Mouse (Mus musculus): ENCODE measurements at regions not wholly inside any gene's neighbourhood (a gene's known extent, or its start where the extent isn't known, plus 50 kb on each side); places are given as distances from the start of the nearest gene placed in this dataset.
"Not testable (repeated sequence)": the region's sequence is repeated elsewhere in the genome, so short reads cannot be mapped to it uniquely, and the experiment has no call there.

DNA sequence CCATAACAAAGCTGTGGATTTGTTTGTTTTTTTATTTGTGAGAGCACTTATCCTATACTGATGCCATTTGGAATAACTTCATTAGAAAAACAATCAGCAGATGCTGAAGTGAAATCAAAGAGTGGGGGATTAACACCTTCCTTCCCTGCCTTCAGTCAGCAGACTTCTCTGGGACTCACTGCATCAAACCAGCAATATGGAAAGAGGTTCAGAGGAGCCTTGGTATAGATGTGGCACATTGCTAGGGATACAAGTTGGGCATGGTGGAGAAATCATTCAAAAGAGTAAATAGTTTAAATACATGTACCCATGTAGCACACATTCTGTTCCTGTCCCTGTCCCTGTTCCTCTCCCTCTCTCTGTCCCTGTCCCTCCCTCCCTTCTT lies 364.0 kb upstream of the Rgs18 start:
- H3K36me3 ChIP-seq (replicated peaks): no peaks in the 10 kb centered on the region
- no peak overlapping the region for H3K9ac ChIP-seq
- no peak overlapping the region for H3K27ac ChIP-seq
- no peaks in the 10 kb centered on the region for H3K27me3 ChIP-seq
- H3K4me1 ChIP-seq: no peaks in the 10 kb centered on the region
- no peaks in the 10 kb centered on the region for H3K9me3 ChIP-seq
- H3K4me2 ChIP-seq: no peak overlapping the region
- H3K4me3 ChIP-seq (replicated peaks): no peak overlapping the region
- no peak for ATAC-seq (ENCODE audit: low FRiP score)

DNA sequence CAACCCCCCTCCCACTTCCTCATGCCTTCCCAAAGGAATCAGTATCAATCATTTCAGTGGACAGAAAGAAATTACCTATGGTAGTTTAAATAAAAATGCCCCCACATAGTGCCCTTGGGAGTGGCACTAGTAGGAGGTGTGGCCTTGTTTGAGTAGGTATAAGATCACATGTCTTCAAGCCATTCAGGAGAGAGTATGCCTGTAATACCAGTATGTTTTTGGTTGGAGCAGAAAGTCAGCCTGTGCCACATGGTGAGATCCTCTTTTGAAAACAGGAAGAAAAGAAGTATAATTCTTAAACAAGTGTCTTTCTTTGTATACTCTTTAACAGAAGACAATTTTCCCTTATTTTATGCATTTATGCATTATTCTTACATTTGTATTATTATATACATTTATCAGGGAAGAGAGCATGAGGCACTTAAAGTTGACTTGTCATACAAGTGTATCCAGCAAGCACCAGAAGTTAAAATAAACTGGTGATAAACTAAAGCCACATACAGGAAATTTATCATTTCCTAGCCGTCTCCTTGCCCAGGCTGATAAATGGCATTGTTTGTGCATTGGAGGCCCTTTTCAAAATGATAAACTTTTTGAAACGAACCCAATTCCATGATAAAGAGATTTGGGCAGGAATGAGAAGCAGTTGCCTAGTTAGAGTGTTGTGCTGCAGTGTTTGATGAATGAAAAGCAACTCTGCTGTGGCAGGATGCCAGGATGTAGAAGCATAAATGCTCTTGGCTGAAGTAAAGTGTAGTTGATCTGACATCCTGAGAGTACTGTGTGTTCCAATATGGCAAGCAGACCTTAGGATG lies 363.4 kb upstream of the Rgs18 start:
- no peak overlapping the region for H3K4me3 ChIP-seq (replicated peaks)
- WGBS: 65% methylated on average over 2 of the region's 2 CpGs
- no peak overlapping the region for H3K4me2 ChIP-seq
- no peaks in the 10 kb centered on the region for H3K27me3 ChIP-seq
- no peaks in the 10 kb centered on the region for H3K9me3 ChIP-seq
- H3K27ac ChIP-seq: no peak overlapping the region
- H3K36me3 ChIP-seq (replicated peaks): no peaks in the 10 kb centered on the region
- no peak overlapping the region for H3K9ac ChIP-seq
- ATAC-seq (ENCODE audit: low FRiP score): no peak
- H3K4me1 ChIP-seq: no peaks in the 10 kb centered on the region

DNA sequence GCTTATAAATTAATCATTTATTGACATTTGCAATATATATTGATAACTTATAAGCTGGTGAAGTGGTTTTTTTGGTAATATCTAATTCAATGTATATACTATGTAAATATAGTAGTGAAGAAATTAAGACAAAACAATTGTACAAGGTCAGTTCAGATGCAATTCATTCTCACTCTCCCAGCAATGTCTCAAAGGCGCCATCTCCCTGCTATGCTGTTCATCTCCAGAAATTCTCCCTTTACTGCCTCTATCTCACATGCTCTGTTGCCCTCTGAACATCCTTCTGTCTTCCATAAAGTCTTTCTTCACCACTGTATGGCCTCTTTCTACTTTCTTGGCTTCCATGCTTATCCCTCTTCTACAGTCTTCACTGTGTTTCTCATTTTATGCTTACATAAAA lies 355.8 kb upstream of the Rgs18 start:
- H3K27me3 ChIP-seq: no peaks in the 10 kb centered on the region
- H3K4me2 ChIP-seq: no peak overlapping the region
- no peaks in the 10 kb centered on the region for H3K9me3 ChIP-seq
- WGBS: 78% methylated on average over 1 of the region's 1 CpGs
- ATAC-seq (ENCODE audit: low FRiP score): no peak
- H3K27ac ChIP-seq: no peak overlapping the region
- H3K9ac ChIP-seq: no peak overlapping the region
- H3K36me3 ChIP-seq (replicated peaks): no peaks in the 10 kb centered on the region
- no peaks in the 10 kb centered on the region for H3K4me1 ChIP-seq
- H3K4me3 ChIP-seq (replicated peaks): no peak overlapping the region

DNA sequence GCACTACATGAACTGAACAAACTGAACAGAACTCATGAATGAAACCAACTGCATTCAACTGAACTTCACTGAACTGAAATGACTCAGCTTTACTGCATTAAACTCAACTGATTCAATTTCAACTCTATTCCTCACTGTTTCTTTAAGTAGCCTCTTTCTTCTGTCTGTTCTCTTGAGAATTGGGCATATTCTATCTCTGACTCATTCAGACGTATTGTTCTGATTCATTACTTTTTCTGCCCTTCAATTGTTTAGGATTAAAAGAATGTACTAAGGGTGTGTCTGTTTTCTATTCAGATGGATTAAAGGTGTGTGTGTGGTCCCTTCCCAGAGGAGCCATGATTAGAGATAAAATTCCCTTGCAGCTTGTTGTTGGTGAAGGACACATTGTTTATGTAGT lies 337.9 kb upstream of the Rgs18 start:
- ATAC-seq (ENCODE audit: low FRiP score): no peak
- no peaks in the 10 kb centered on the region for H3K27me3 ChIP-seq
- 88% methylated on average over 1 of the region's 1 CpGs for WGBS

DNA sequence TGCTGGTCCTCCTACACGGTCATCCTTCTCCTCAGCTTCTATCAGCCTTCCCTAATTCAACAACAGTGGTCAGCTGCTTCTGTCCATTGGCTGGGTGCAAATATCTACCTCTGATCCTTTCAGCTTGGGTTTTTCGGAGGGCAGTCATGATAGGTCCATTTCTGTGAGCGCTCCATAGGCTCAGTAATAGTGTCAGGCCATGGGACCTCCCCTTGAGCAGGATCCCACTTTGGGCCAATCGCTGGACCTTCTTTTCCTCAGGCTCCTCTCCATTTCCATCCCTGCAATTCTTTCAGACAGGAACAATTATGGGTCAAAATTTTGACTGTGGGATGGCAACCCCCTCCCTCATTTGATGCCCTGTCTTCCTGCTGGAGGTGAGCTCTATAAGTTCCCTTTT lies 331.5 kb upstream of the Rgs18 start:
- H3K9ac ChIP-seq; ATAC-seq (ENCODE audit: low FRiP score); H3K4me3 ChIP-seq (replicated peaks); H3K27me3 ChIP-seq; H3K4me1 ChIP-seq; H3K9me3 ChIP-seq; H3K36me3 ChIP-seq (replicated peaks); H3K4me2 ChIP-seq; H3K27ac ChIP-seq: not testable (repeated sequence)
- 93% methylated on average over 4 of the region's 4 CpGs for WGBS

More for the DNA sequence above, 337.9 kb upstream of the Rgs18 start:
- H3K27ac ChIP-seq: no peak overlapping the region
- no peaks in the 10 kb centered on the region for H3K4me1 ChIP-seq
- no peaks in the 10 kb centered on the region for H3K36me3 ChIP-seq (replicated peaks)
- H3K4me3 ChIP-seq (replicated peaks): no peak overlapping the region
- H3K9ac ChIP-seq: no peak overlapping the region
- H3K9me3 ChIP-seq: no peaks in the 10 kb centered on the region
- no peak overlapping the region for H3K4me2 ChIP-seq

DNA sequence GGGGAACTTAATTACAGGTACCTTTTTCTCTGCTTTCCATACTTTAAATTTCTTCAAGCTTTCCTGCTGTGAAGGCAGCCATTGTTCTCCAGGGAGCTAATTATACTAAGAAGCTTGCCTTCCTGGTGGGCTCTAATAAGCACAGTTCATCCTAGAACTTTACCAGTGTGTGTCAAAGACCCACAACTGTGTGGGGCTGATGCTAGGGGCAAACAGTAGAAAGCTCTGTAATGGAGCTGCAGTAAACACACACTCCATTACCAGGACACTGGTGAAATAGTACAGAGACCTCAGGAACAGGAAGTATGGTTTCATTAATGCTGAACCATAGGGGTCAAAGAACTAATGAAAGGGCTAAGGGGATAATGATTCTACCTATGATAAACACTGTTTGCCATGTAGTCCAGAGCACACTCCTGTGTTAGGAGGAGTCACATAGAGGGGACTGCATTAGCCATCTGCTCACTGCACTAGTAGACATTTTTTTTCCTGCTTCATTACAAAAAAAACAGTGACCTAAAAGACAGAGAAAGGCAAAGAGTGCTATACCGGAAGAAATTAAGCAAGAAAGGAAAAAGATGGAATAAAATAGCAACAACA lies 290.1 kb upstream of the Rgs18 start:
- H3K27ac ChIP-seq: no peak overlapping the region

DNA sequence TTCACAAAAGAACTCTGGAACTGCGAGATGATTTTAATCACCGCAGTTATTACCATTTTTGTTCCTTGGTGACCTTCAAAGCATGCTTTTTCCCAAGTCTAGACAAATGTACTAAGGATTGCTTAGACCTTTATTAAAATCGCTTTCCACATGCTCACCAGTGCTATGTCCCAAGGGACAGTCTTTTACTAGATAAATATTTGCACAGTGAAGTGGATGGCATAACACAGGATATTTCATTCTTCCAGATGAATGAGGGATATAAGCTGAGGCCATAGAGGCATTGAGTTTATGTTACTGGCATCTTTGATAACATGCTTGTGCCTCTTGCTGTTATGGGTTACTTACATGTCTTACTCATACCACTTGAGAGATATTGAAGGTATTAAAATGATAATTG lies 289.1 kb upstream of the Rgs18 start:
- Histone ChIP-seq H3K4me3 (replicated peaks) (no peak overlapping the region), H3K9me3 (no peaks in the 10 kb centered on the region), H3K36me3 (replicated peaks) (no peaks in the 10 kb centered on the region), H3K27me3 (peaks cover 6% of the 10 kb centered on the region; the same call in 1 of the 2 replicates), H3K4me1 (peaks cover 6% of the 10 kb centered on the region; the same call in 1 of the 2 replicates), H3K9ac (no peak overlapping the region), H3K27ac (no peak overlapping the region), H3K4me2 (no peak overlapping the region)
- no peak for ATAC-seq (ENCODE audit: low FRiP score)
- 77% methylated on average over 3 of the region's 3 CpGs for WGBS

More for the DNA sequence above, 290.1 kb upstream of the Rgs18 start:
- Histone ChIP-seq H3K36me3 (replicated peaks) (no peaks in the 10 kb centered on the region), H3K4me3 (replicated peaks) (no peak overlapping the region), H3K9ac (no peak overlapping the region), H3K9me3 (no peaks in the 10 kb centered on the region), H3K4me1 (peaks cover 6% of the 10 kb centered on the region; the same call in 1 of the 2 replicates), H3K4me2 (no peak overlapping the region), H3K27me3 (peaks cover 6% of the 10 kb centered on the region; the same call in 1 of the 2 replicates)
- WGBS: 62% methylated on average over 1 of the region's 1 CpGs
- peak; percentile 46; the same call in 1 of the 2 replicates for ATAC-seq (ENCODE audit: low FRiP score)

DNA sequence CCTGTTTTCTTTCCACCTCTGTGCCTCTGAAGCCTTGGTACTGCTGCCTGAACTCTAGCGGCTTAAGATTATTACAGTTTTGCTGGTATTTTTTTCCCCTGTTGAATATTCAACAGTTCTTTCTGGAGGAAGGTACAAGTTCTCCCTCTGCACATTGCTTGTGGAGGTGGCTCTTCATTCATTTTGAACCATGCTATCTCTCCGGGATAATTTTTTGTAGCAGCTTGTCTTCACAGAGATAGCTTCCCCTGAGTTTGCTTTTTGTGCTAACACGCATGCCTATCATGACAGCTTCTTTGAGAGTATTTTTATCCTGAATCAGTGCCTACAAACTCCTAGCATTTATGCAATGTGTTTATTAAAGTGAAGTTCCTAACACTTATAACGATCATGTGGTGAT lies 240.4 kb upstream of the Rgs18 start:
- Histone ChIP-seq H3K9me3 (no peaks in the 10 kb centered on the region), H3K36me3 (replicated peaks) (no peaks in the 10 kb centered on the region), H3K9ac (no peak overlapping the region), H3K27ac (no peak overlapping the region), H3K27me3 (no peaks in the 10 kb centered on the region), H3K4me1 (no peaks in the 10 kb centered on the region), H3K4me3 (replicated peaks) (no peak overlapping the region), H3K4me2 (no peak overlapping the region)
- 91% methylated on average over 4 of the region's 4 CpGs for WGBS
- ATAC-seq (ENCODE audit: low FRiP score): no peak

DNA sequence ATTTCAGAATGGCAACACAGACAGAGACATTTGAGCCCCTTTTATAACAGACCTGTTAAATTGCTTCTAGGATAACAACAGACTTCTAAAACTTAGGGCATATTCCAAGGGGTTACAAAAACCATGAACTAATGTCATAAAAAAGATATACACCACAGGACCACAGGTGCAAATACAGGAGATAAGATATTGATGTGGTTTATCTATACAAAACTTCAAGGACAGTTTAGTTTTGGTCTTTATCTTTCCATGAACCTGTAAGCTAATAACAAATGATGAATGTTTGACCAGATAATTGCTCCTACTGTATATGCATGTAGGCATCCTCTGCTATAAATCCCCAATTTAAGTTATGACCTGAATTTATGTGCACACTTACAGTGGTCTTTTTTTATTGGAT lies 235.6 kb upstream of the Rgs18 start:
- Histone ChIP-seq H3K36me3 (replicated peaks) (no peaks in the 10 kb centered on the region), H3K4me2 (no peak overlapping the region), H3K4me3 (replicated peaks) (no peak overlapping the region), H3K9me3 (no peaks in the 10 kb centered on the region), H3K4me1 (no peaks in the 10 kb centered on the region), H3K9ac (no peak overlapping the region), H3K27ac (no peak overlapping the region), H3K27me3 (no peaks in the 10 kb centered on the region)
- ATAC-seq (ENCODE audit: low FRiP score): no peak

DNA sequence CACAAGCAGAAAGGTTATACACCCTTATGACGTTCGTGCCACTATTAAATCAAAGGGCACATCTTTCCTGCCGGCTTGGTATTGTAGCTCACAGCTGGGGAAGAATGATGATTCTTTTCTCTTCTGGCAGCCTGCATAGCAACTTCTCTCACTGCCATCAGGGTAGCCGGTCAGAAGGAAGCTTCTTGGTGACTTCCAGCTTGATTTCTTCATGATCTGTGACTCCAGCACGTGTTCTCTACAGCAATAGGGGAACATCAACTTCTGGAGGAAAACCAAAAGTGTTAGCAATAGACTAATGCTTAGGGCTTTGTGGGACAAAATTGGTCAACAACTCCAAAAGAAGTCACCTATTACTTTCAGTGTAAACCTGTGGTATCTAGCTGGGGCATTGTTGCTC lies 202.9 kb upstream of the Rgs18 start:
- ATAC-seq (ENCODE audit: low FRiP score): no peak
- Histone ChIP-seq H3K36me3 (replicated peaks) (no peaks in the 10 kb centered on the region), H3K9me3 (no peaks in the 10 kb centered on the region), H3K27me3 (no peaks in the 10 kb centered on the region), H3K4me1 (no peaks in the 10 kb centered on the region), H3K4me2 (no peak overlapping the region), H3K4me3 (replicated peaks) (no peak overlapping the region), H3K9ac (no peak overlapping the region), H3K27ac (no peak overlapping the region)
- WGBS: 57% methylated on average over 5 of the region's 5 CpGs

DNA sequence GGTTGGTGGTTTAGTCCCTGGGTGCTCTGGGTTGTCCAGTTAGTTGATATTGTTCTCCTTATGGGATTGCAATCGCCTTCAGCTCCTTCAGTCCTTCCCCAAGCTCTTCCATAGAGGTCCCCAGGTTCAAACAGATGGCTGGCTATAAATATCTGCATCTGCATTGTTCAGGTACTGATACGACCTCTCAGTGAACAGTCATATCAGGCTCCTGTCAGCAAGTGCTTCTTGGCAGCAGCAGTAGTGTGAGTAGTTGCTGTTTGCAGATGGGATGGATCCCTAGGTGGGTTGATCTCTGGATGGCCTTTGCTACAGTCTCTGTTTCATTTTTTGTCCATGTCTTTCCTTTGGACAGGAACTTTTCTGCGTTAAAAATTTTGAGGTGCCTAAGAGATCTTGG lies 190.5 kb upstream of the Rgs18 start:
- Histone ChIP-seq H3K9me3 (no peaks in the 10 kb centered on the region), H3K27me3 (no peaks in the 10 kb centered on the region), H3K4me2 (no peak overlapping the region), H3K9ac (no peak overlapping the region), H3K4me3 (replicated peaks) (no peak overlapping the region), H3K27ac (no peak overlapping the region), H3K36me3 (replicated peaks) (no peaks in the 10 kb centered on the region), H3K4me1 (no peaks in the 10 kb centered on the region)
- ATAC-seq (ENCODE audit: low FRiP score): no peak
- 76% methylated on average over 3 of the region's 3 CpGs for WGBS

DNA sequence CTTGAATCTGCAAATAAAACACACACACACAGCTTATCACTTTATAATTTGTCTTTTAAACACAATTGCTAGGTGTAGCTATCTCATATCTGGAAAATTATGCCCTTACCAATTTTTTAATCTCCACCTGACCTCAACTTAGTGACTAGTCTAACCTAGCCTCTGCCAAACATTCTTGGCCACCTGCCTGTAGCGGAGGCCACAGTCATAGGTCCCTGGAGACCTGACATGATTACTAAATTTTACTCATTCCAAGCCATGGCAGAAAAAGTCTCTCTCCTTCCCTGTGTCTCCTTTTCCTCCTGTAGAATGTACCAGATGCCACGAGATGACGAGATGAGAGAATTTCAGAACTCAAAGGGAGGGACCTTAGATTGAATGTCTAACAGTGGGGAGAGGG lies 163.8 kb upstream of the Rgs18 start:
- Histone ChIP-seq H3K9ac (no peak overlapping the region), H3K9me3 (no peaks in the 10 kb centered on the region), H3K27me3 (no peaks in the 10 kb centered on the region), H3K27ac (no peak overlapping the region), H3K36me3 (replicated peaks) (no peaks in the 10 kb centered on the region), H3K4me2 (no peak overlapping the region), H3K4me1 (no peaks in the 10 kb centered on the region), H3K4me3 (replicated peaks) (no peak overlapping the region)
- 93% methylated on average over 3 of the region's 3 CpGs for WGBS
- no peak for ATAC-seq (ENCODE audit: low FRiP score)

DNA sequence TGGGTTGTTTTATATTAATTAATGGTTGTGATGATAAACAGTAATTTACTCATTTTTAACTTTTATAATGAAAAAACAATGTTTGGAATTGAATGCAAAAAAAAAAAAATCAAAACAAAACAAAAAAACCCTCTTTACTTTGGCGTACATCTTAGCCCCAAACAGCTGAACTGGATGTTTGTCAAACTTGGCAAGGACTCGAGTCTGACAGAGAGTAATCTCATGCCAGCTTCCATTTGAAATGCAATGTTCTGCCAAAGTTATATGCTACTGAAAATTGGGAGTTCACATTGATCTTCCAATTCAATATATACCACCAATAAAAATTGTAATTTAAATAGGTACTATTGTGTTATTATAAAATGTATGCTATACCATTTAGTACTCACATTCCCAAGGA lies 150.9 kb upstream of the Rgs18 start:
- Histone ChIP-seq H3K4me2 (no peak overlapping the region), H3K36me3 (replicated peaks) (no peaks in the 10 kb centered on the region), H3K4me1 (no peaks in the 10 kb centered on the region), H3K9ac (no peak overlapping the region), H3K4me3 (replicated peaks) (no peak overlapping the region), H3K9me3 (0 out of 2 replicates have a peak, but pooled peaks cover 3% of the 10 kb centered on the region), H3K27ac (no peak overlapping the region), H3K27me3 (no peaks in the 10 kb centered on the region)
- WGBS: 88% methylated on average over 2 of the region's 2 CpGs
- no peak for ATAC-seq (ENCODE audit: low FRiP score)
